In the genomic region with DNA sequence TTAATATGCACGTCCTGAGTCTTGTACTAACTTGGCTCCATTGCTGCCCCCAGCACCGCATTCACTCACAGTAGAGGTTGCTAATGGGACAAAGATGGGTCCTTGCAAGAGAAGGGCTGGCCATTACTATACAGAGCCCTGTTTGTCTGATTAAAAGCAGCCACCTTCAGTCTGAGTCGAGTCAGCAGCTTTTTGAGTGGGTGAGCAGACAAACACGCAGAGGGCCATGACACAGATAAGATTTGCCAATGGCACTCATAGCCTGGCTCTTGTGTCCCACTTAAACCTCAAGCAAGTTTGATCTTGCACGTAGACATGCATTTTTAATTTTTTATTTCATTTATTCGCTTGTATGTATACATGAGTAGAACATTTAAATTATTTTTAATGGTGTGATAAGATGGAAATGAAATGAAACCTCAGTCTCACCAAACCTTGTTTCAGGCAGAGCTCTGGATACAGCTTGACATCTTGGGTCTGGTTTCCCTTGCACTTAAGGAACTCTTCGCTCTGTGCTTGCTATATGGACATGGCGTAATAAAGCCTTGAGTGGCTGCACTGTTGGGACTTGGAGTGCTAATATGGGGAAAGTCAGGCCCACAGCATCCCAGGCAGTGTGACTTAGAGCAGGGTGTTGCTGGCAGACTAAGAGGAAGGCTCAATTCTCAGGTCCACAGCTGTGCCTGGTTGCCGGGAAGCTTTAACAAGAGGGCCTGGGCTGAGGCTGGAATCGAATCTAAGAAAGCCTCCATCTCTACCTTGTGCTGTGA, we compare ENCODE assay signal across 20 mouse cellular contexts.
DNase-seq lines count a peak whose midpoint lies in the region; ATAC-seq and TF ChIP-seq lines count a peak whose summit lies in the region.
"Had no signal": no experiment of that assay in that cellular context is flagged by ENCODE, and none has a peak within 500 bp of the region (broad histone marks: within the 10 kb centered on the region; RNA-seq: fewer than 3 reads in every experiment).

No protein-coding gene starts in this region.

- no peaks in the 10 kb centered on the region for H3K27me3 ChIP-seq in forebrain, embryonic 15.5 days
- H3K27me3 ChIP-seq in forebrain, postnatal 0 days (ENCODE audit: insufficient read depth, low read length): no peaks in the 10 kb centered on the region
- H3K27me3 ChIP-seq: embryonic facial prominence, embryonic 15.5 days; heart, embryonic 12.5 days had no signal

- DNase-seq in forebrain, postnatal 0 days: no peak
- peak; percentile 9 for DNase-seq in lung, adult 2 months
- peak; percentile 10 for DNase-seq in lung, postnatal 10 days
- peak; percentile 5 to 34 for DNase-seq in lung, postnatal 4 days
- no peak for DNase-seq in urinary bladder, adult 2 months (ENCODE audit: low spot score)
- no peak for DNase-seq in yolk sac, embryonic 10.5 days (ENCODE audit: low spot score)
- DNase-seq: adrenal gland, adult 2 months; adrenal gland, postnatal 25 days; cerebellum, adult 11 months; cerebellum, adult 8-10 months; cerebellum, postnatal 14 days; embryo, embryonic 11 days; gastrocnemius, adult 2 months; gastrocnemius, postnatal 25 days had no signal

- H3K9me3 ChIP-seq in forebrain, embryonic 15.5 days: no peaks in the 10 kb centered on the region
- H3K9me3 ChIP-seq in forebrain, postnatal 0 days (ENCODE audit: low read length): no peaks in the 10 kb centered on the region
- H3K9me3 ChIP-seq: embryonic facial prominence, embryonic 15.5 days; heart, embryonic 12.5 days; hindbrain, embryonic 10.5 days had no signal

- H3K36me3 ChIP-seq in forebrain, embryonic 15.5 days: no peaks in the 10 kb centered on the region
- H3K36me3 ChIP-seq in forebrain, postnatal 0 days (ENCODE audit: insufficient read depth): no peaks in the 10 kb centered on the region

- no peak overlapping the region for H3K9ac ChIP-seq in forebrain, embryonic 15.5 days (replicated peaks)
- H3K9ac ChIP-seq in forebrain, postnatal 0 days: no peak overlapping the region
- H3K9ac ChIP-seq: embryonic facial prominence, embryonic 15.5 days; heart, embryonic 12.5 days; hindbrain, embryonic 14.5 days had no signal

- H3K4me3 ChIP-seq in forebrain, embryonic 15.5 days: no peak overlapping the region
- no peak overlapping the region for H3K4me3 ChIP-seq in forebrain, postnatal 0 days (ENCODE audit: low read depth, low read length)
- no peak overlapping the region for H3K4me3 ChIP-seq in lung, adult 2 months (replicated peaks; ENCODE audit: extremely low read depth, low read depth, low read length)
- H3K4me3 ChIP-seq: embryonic facial prominence, embryonic 15.5 days; erythroblast, embryonic 14.5 days; gastrocnemius, adult 2 months; heart, embryonic 12.5 days; hindbrain, embryonic 10.5 days had no signal

- H3K27ac ChIP-seq in forebrain, embryonic 15.5 days (replicated peaks): peak overlapping the region; percentile 56
- H3K27ac ChIP-seq in forebrain, postnatal 0 days (ENCODE audit: low read depth, low read length): no peak overlapping the region
- H3K27ac ChIP-seq: embryonic facial prominence, embryonic 15.5 days; gastrocnemius, adult 2 months; hindbrain, embryonic 10.5 days; hindbrain, embryonic 14.5 days had no signal

- no peak for TF ChIP-seq CTCF in forebrain, postnatal 0 days (IDR thresholded peaks at IDR 0.05; ENCODE audit: low read depth)
- TF ChIP-seq CTCF in lung, adult 2 months (IDR thresholded peaks at IDR 0.05; ENCODE audit: insufficient read depth, low read length): no peak

- WGBS in forebrain, embryonic 15.5 days: 87% methylated on average over 10 of the region's 10 CpGs
- 87% methylated on average over 10 of the region's 10 CpGs for WGBS in forebrain, postnatal 0 days
- WGBS in lung, adult 2 months: 80% methylated on average over 10 of the region's 10 CpGs

- no peak for ATAC-seq in forebrain, embryonic 15.5 days (replicated peaks)
- ATAC-seq in forebrain, postnatal 0 days: no peak

- TF ChIP-seq POLR2A in lung, adult 2 months (IDR thresholded peaks at IDR 0.05; ENCODE audit: borderline replicate concordance, extremely low read depth, low read depth, low read length): no peak

- H3K4me1 ChIP-seq in forebrain, embryonic 15.5 days: peaks cover 12% of the 10 kb centered on the region
- H3K4me1 ChIP-seq in forebrain, postnatal 0 days (ENCODE audit: insufficient read depth): no peaks in the 10 kb centered on the region
- no peaks in the 10 kb centered on the region for H3K4me1 ChIP-seq in lung, adult 2 months (ENCODE audit: control insufficient read depth, insufficient read depth, low read length)
- H3K4me1 ChIP-seq: embryonic facial prominence, embryonic 15.5 days had no signal

- H3K4me2 ChIP-seq in forebrain, embryonic 15.5 days (replicated peaks): no peak overlapping the region
- H3K4me2 ChIP-seq in forebrain, postnatal 0 days (ENCODE audit: low read depth): no peak overlapping the region
- H3K4me2 ChIP-seq: embryonic facial prominence, embryonic 15.5 days; heart, embryonic 12.5 days; hindbrain, embryonic 14.5 days had no signal

Comparison
In these comparisons a context has a peak if more than half of its experiments do, and no peak if none do; other contexts are left out.
1. DNase-seq: peak in lung, adult 2 months (single experiment), lung, postnatal 10 days (single experiment) and lung, postnatal 4 days (2 of 2); none in forebrain, postnatal 0 days (single experiment), urinary bladder, adult 2 months (single experiment) and yolk sac, embryonic 10.5 days (single experiment).